Mouse (Mus musculus) forebrain, embryonic 15.5 days (tissue): Measurements from ENCODE around the gene Clstn3. TPM values are rescaled to one million over a fixed set of nuclear protein-coding genes. Genes with fewer than 3 reads are reported as not detected.
"Not testable (repeated sequence)": the region's sequence is repeated elsewhere in the genome, so short reads cannot be mapped to it uniquely, and the experiment has no call there.

Experiments used
- ATAC-seq: fragments of 200-750 bp; cut with Nextera tagmentation; replicated peaks from 2 replicates; pipeline ENCODE4 v1.8.0; 2017; ENCODE audit warnings: mild to moderate bottlenecking, moderate TSS enrichment, moderate library complexity
- H3K27ac ChIP-seq: fragments of 300-500 bp; sonication (generic); replicated peaks from 2 replicates; pipeline ENCODE4 v1.5.1; 2015; ENCODE audit warnings: mild to moderate bottlenecking, inconsistent platforms
- H3K27me3 ChIP-seq: fragments of 300-500 bp; sonication (generic); 2 replicates; pipeline ENCODE4 v1.6.1; 2015; ENCODE audit warnings: inconsistent platforms
- H3K36me3 ChIP-seq: fragments of 300-500 bp; sonication (generic); 2 replicates; pipeline ENCODE4 v1.6.1; 2015; ENCODE audit warnings: mild to moderate bottlenecking, inconsistent platforms
- H3K4me1 ChIP-seq: fragments of 300-500 bp; sonication (generic); 2 replicates; pipeline ENCODE4 v1.6.1; 2015; ENCODE audit warnings: inconsistent platforms
- H3K4me2 ChIP-seq: fragments of 300-500 bp; sonication (generic); replicated peaks from 2 replicates; pipeline ENCODE4 v1.6.1; 2015; ENCODE audit warnings: mild to moderate bottlenecking, inconsistent platforms
- H3K4me3 ChIP-seq: fragments of 300-500 bp; sonication (generic); 2 replicates; pipeline ENCODE4 v1.5.1; 2015; ENCODE audit warnings: mild to moderate bottlenecking, inconsistent platforms
- H3K9ac ChIP-seq: fragments of 300-500 bp; sonication (generic); replicated peaks from 2 replicates; pipeline ENCODE4 v1.6.1; 2015; ENCODE audit warnings: mild to moderate bottlenecking, inconsistent platforms
- H3K9me3 ChIP-seq: fragments of 300-500 bp; sonication (generic); 2 replicates; pipeline ENCODE4 v1.6.1; 2016; ENCODE audit warnings: inconsistent platforms
- WGBS: fragments of 180-500 bp; shearing (Covaris S2); methylation state at CpG from one replicate; pipeline ENCODE4 v1.1.7; 2015; ENCODE audit warnings: mixed read lengths; 5-methylcytosine and 5-hydroxymethylcytosine counted together
- polyA plus RNA-seq: library from polyadenylated mRNA; unstranded; fragments of >200 nt; fragmentation: Nextera tagmentation; extraction: Ambion mirVana; gene quantifications from 2 replicates; pipeline ENCODE4 v1.2.1, GENCODE M21; 2015

Gene Clstn3
- polyA plus RNA-seq, 1 experiment from 2014 or later = 62.1 TPM

DNA sequence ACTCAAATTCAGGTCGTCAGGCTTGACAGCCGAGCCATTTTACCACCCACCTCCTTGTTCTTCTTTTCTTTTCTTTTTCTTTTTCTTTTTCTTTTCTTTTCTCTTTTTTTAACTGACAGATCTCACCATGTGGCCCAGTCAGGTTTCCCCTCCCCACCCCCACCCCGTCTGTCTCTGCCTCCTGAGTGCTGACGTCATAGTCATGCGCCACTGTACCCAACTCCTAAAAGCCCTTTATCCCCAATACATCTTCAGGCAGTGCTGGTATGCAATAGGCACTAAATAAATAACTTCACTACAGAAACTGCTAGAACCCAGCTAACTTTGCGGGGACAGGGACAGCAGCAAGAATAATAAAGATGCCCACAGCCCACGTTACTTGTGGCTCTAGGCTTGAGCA, 28.3 kb downstream of the Clstn3 start:
- Histone ChIP-seq H3K9me3 (no peaks in the 10 kb centered on the region), H3K36me3 (peaks cover 18% of the 10 kb centered on the region)
- 63% methylated on average over 7 of the region's 7 CpGs for WGBS

GRCm38 (mm10) chr6:124435173-124435572, 29.4 kb downstream of the Clstn3 start:
- Histone ChIP-seq H3K9ac (no peak overlapping the region), H3K27me3 (no peaks in the 10 kb centered on the region), H3K27ac (no peak overlapping the region), H3K36me3 (peaks cover 16% of the 10 kb centered on the region), H3K9me3 (no peaks in the 10 kb centered on the region), H3K4me3 (no peak overlapping the region), H3K4me1 (no peaks in the 10 kb centered on the region), H3K4me2 (no peak overlapping the region)
- ATAC-seq = no peak
- WGBS = 86% methylated on average over 5 of the region's 5 CpGs

More for the DNA sequence above, 28.3 kb downstream of the Clstn3 start:
- Histone ChIP-seq H3K4me2 (no peak overlapping the region), H3K27me3 (no peaks in the 10 kb centered on the region), H3K4me1 (no peaks in the 10 kb centered on the region), H3K4me3 (no peak overlapping the region), H3K27ac (no peak overlapping the region), H3K9ac (no peak overlapping the region)
- ATAC-seq = no peak

GRCm38 (mm10) chr6:124433688-124434324, 30.8 kb downstream of the Clstn3 start:
- no peaks in the 10 kb centered on the region for H3K9me3 ChIP-seq
- no peaks in the 10 kb centered on the region for H3K4me1 ChIP-seq
- H3K27me3 ChIP-seq = no peaks in the 10 kb centered on the region
- no peak overlapping the region for H3K4me2 ChIP-seq
- no peak overlapping the region for H3K4me3 ChIP-seq
- WGBS = 91% methylated on average over 8 of the region's 8 CpGs
- ATAC-seq = no peak
- H3K36me3 ChIP-seq = peaks cover 16% of the 10 kb centered on the region
- no peak overlapping the region for H3K27ac ChIP-seq
- H3K9ac ChIP-seq = no peak overlapping the region

DNA sequence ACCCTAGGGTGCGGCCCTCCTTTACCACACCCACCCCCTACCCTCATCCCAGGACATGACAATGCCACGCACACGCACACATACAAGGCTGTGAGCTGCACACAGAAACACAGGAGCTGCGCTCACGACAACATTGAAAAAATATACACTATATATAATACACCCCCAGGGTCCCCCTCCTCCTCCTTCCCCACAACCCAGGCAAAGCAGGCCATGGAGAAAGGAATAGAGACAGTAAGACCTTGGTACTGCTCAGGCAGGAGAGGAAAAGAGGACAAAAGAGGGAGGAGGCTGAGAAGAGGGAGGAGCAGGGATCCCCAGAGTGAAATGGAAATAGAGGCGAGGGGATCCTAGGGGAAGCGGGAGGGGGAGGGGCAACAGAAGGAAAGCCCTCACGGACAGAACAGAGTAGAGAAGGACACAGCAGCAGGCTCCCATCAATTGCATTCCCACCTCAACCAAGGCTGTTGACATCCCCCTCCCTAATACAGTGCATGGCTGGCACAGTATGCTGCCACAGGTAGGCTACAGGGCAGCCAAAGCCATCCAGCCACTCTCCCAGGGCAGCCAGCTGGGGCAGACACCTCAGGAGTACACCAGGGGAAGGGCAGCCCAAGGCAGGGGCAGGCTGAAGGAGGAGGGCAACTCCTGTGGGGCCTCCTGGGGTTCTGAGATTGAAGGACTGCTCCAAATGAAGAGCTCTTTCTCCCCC, 33.7 kb downstream of the Clstn3 start:
- peak; percentile 23; the same call in 1 of the 2 replicates for ATAC-seq
- no peak overlapping the region for H3K9ac ChIP-seq
- peaks cover 5% of the 10 kb centered on the region for H3K4me1 ChIP-seq
- 41% methylated on average over 8 of the region's 8 CpGs for WGBS
- H3K36me3 ChIP-seq = no peaks in the 10 kb centered on the region
- no peak overlapping the region for H3K27ac ChIP-seq
- no peaks in the 10 kb centered on the region for H3K27me3 ChIP-seq
- H3K4me2 ChIP-seq = no peak overlapping the region
- no peak overlapping the region for H3K4me3 ChIP-seq
- no peaks in the 10 kb centered on the region for H3K9me3 ChIP-seq

DNA sequence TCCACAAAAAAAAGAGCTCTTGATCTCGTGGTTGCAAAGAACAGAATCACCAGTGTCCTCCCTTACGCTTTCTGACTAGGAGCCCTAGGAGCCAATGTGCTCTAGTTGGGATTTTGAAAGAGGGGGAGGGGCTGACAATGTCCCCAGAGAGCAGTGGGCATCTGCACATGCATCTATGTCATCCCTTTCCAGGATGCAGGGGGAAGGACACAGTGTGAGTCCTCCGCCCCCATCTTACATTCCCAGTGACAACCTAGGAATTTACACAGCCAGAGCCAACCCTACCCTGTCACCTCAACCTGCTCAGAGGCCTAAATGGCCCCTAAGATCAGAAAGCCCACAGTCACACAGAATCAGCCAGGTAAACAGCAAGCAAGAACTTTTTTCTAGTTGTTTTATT, 34.2 kb downstream of the Clstn3 start:
- ATAC-seq = no peak
- Histone ChIP-seq H3K27ac (no peak overlapping the region), H3K4me1 (peaks cover 5% of the 10 kb centered on the region), H3K4me2 (no peak overlapping the region), H3K27me3 (no peaks in the 10 kb centered on the region), H3K9ac (no peak overlapping the region), H3K36me3 (no peaks in the 10 kb centered on the region), H3K9me3 (no peaks in the 10 kb centered on the region), H3K4me3 (no peak overlapping the region)
- 72% methylated on average over 3 of the region's 3 CpGs for WGBS

GRCm38 (mm10) chr6:124427791-124428576, 36.6 kb downstream of the Clstn3 start:
- no peak overlapping the region for H3K4me3 ChIP-seq
- peak; percentile 46; the same call in 1 of the 2 replicates for ATAC-seq
- H3K4me1 ChIP-seq = peaks cover 5% of the 10 kb centered on the region
- H3K4me2 ChIP-seq = no peak overlapping the region
- WGBS = 36% methylated on average over 5 of the region's 6 CpGs
- no peaks in the 10 kb centered on the region for H3K36me3 ChIP-seq
- no peaks in the 10 kb centered on the region for H3K27me3 ChIP-seq
- no peaks in the 10 kb centered on the region for H3K9me3 ChIP-seq
- H3K9ac ChIP-seq = no peak overlapping the region
- 0 out of 2 replicates have a peak overlapping the region, but pooled peaks have one; percentile 4 for H3K27ac ChIP-seq

GRCm38 (mm10) chr6:124427289-124427688, 37.3 kb downstream of the Clstn3 start:
- Histone ChIP-seq H3K27ac (no peak overlapping the region), H3K27me3 (no peaks in the 10 kb centered on the region), H3K9ac (no peak overlapping the region), H3K4me3 (no peak overlapping the region), H3K36me3 (no peaks in the 10 kb centered on the region), H3K4me2 (no peak overlapping the region), H3K9me3 (no peaks in the 10 kb centered on the region), H3K4me1 (peaks cover 5% of the 10 kb centered on the region)
- WGBS = 81% methylated on average over 7 of the region's 7 CpGs
- no peak for ATAC-seq

DNA sequence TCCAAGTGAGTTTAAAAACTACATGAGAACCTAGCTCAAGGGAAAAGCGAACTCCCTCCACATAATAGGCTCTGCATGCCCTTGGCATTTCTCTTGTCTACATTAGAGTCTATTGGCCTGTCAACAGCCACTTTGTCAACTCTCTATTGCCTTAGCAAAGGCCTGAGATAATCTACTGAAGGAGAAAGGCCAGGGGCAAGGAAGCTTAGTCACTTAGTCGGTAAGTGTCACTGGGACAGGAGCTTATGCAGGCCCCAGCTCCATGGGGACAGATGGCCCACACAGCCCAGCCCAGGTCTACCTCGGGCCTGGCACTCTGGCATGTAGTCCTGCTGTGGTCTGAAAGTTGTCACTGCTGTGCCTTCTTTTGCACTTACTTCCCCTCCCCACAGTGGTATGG, 38.0 kb downstream of the Clstn3 start:
- Histone ChIP-seq H3K9me3 (no peaks in the 10 kb centered on the region), H3K36me3 (no peaks in the 10 kb centered on the region), H3K4me1 (peaks cover 5% of the 10 kb centered on the region), H3K4me3 (no peak overlapping the region), H3K27ac (no peak overlapping the region), H3K4me2 (no peak overlapping the region), H3K9ac (no peak overlapping the region), H3K27me3 (no peaks in the 10 kb centered on the region)
- WGBS = 86% methylated on average over 3 of the region's 3 CpGs
- no peak for ATAC-seq

GRCm38 (mm10) chr6:124425523-124425922, 39.1 kb downstream of the Clstn3 start:
- WGBS = 71% methylated on average over 6 of the region's 6 CpGs
- no peaks in the 10 kb centered on the region for H3K36me3 ChIP-seq
- H3K4me3 ChIP-seq = no peak overlapping the region
- H3K9ac ChIP-seq = no peak overlapping the region
- no peak overlapping the region for H3K27ac ChIP-seq
- peaks cover 5% of the 10 kb centered on the region for H3K4me1 ChIP-seq
- no peak for ATAC-seq
- H3K4me2 ChIP-seq = no peak overlapping the region
- no peaks in the 10 kb centered on the region for H3K9me3 ChIP-seq
- no peaks in the 10 kb centered on the region for H3K27me3 ChIP-seq

- not testable (repeated sequence) for H3K4me2 ChIP-seq, H3K27ac ChIP-seq, H3K27me3 ChIP-seq, ATAC-seq, H3K9me3 ChIP-seq, H3K36me3 ChIP-seq, H3K9ac ChIP-seq, H3K4me3 ChIP-seq, H3K4me1 ChIP-seq
- 65% methylated on average over 7 of the region's 7 CpGs for WGBS
These were observed 39.6 kb downstream of the Clstn3 start for GRCm38 (mm10) chr6:124425042-124425441.

GRCm38 (mm10) chr6:124424068-124424498, 40.5 kb downstream of the Clstn3 start:
- no peak overlapping the region for H3K4me3 ChIP-seq
- ATAC-seq = no peak
- 64% methylated on average over 1 of the region's 1 CpGs for WGBS

GRCm38 (mm10) chr6:124418686-124419085, 45.9 kb downstream of the Clstn3 start:
- H3K36me3 ChIP-seq = no peaks in the 10 kb centered on the region
- H3K27me3 ChIP-seq = no peaks in the 10 kb centered on the region
- H3K9me3 ChIP-seq = no peaks in the 10 kb centered on the region
- H3K27ac ChIP-seq = no peak overlapping the region
- H3K4me2 ChIP-seq = no peak overlapping the region
- no peak overlapping the region for H3K4me3 ChIP-seq
- WGBS = 79% methylated on average over 3 of the region's 3 CpGs
- peaks cover 18% of the 10 kb centered on the region for H3K4me1 ChIP-seq
- H3K9ac ChIP-seq = no peak overlapping the region
- no peak for ATAC-seq

More at GRCm38 (mm10) chr6:124424068-124424498, 40.5 kb downstream of the Clstn3 start:
- Histone ChIP-seq H3K9me3 (no peaks in the 10 kb centered on the region), H3K36me3 (no peaks in the 10 kb centered on the region), H3K9ac (no peak overlapping the region), H3K27ac (no peak overlapping the region), H3K4me2 (no peak overlapping the region), H3K27me3 (no peaks in the 10 kb centered on the region), H3K4me1 (peaks cover 5% of the 10 kb centered on the region)
